Mouse (Mus musculus): ENCODE measurements at regions not wholly inside any gene's neighbourhood (a gene's known extent, or its start where the extent isn't known, plus 50 kb on each side); places are given as distances from the start of the nearest gene placed in this dataset.
A peak's percentile ranks its signal among the peaks of the same experiment; 100 is the strongest.

DNA sequence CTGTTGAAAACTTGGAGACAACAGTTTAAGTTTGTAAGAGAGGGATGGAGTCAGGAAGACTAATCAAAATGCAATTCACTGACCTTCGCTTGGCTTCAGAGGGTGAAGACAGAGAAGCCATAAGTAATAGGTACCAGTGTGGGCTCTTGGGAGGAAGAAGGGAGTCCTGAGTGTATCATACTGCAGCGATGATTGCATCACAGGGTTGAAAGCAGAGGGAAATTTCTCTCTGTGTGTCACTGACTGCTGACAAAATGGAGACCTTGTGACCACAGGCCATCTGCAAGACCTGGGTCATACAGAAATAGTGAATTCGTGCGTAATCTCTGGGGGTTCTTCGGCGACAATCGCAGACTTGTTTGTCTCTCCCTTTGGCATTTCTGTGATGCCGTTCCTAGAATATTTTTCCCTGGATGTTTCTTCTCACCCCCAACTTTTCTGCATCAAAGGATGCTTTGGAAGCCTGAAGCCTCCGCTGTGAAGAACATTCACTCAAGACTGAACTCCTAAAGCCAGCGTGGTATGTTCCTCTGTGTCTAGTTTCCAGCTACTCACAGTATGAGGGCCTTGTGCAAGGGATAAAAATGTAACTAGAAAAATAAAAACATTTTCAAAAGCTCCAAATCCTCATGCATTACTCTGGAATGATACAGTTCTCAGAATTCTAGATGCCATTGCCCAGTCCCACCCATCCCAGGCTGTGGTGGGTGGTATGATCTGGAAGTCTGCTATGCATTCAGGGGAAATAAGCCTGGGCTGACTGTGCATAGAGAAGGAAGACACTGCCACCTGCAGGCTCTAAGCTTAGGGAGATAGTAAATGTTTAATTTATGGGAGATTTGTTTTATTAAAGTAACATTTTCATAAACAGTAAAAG is 139.8 kb upstream of the Slc24a5 start:
- Histone ChIP-seq H3K9ac (no peak overlapping the region), H3K9me3 (no peaks in the 10 kb centered on the region), H3K4me2 (no peak overlapping the region), H3K4me3 (no peak overlapping the region), H3K27ac (no peak overlapping the region), H3K36me3 (replicated peaks) (no peaks in the 10 kb centered on the region), H3K4me1 (no peaks in the 10 kb centered on the region), H3K27me3 (replicated peaks) (no peaks in the 10 kb centered on the region)
- peak; percentile 88 for ATAC-seq (replicated peaks)
- WGBS, result 89% methylated on average over 10 of the region's 10 CpGs

DNA sequence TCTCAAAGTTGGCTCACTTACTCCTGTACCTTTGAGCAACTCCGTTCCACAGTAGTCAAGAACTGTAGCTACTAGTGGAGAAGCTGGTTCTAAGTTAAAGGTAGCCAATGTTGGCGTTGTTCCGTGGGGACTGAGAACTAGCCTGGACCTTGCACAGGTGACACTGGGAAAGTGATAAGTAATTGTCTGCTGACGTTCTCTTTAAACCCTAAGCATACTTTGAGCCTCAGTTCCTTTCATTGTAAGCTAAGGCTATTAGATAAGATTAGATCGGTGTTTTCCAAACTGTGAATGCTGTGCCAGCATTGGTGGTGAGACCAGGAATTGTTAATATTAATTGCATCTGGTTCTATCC is 139.2 kb upstream of the Slc24a5 start:
- no peaks in the 10 kb centered on the region for H3K9me3 ChIP-seq
- H3K4me1 ChIP-seq, result no peaks in the 10 kb centered on the region
- 84% methylated on average over 5 of the region's 5 CpGs for WGBS
- no peak overlapping the region for H3K4me2 ChIP-seq
- ATAC-seq (replicated peaks), result no peak
- H3K4me3 ChIP-seq, result no peak overlapping the region
- no peak overlapping the region for H3K9ac ChIP-seq
- H3K27ac ChIP-seq, result no peak overlapping the region
- H3K36me3 ChIP-seq (replicated peaks), result no peaks in the 10 kb centered on the region
- H3K27me3 ChIP-seq (replicated peaks), result no peaks in the 10 kb centered on the region

DNA sequence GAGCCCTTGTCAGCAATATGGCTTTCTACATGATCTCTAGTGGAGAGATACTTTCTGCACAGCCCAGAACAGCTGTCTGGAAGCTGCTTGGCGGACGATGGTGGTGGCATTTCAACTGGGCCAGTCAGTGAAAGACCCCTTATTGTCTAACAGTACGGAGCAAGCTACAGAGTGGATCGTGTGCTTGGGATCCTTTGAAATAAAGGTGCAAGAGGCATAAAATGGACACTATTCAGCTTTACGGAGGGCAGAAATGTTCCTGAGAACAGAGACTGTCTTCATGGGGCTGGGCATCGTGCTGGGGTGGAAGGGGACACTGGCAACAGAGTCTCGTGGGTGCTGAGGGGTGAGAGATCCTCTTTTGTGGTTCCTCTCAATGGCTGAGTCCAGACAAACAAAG is 137.2 kb upstream of the Slc24a5 start:
- no peak overlapping the region for H3K9ac ChIP-seq
- H3K9me3 ChIP-seq, result no peaks in the 10 kb centered on the region
- no peak for ATAC-seq (replicated peaks)
- no peak overlapping the region for H3K27ac ChIP-seq
- no peaks in the 10 kb centered on the region for H3K27me3 ChIP-seq (replicated peaks)
- 33% methylated on average over 7 of the region's 7 CpGs for WGBS
- no peaks in the 10 kb centered on the region for H3K36me3 ChIP-seq (replicated peaks)
- no peaks in the 10 kb centered on the region for H3K4me1 ChIP-seq
- no peak overlapping the region for H3K4me2 ChIP-seq
- H3K4me3 ChIP-seq, result no peak overlapping the region

DNA sequence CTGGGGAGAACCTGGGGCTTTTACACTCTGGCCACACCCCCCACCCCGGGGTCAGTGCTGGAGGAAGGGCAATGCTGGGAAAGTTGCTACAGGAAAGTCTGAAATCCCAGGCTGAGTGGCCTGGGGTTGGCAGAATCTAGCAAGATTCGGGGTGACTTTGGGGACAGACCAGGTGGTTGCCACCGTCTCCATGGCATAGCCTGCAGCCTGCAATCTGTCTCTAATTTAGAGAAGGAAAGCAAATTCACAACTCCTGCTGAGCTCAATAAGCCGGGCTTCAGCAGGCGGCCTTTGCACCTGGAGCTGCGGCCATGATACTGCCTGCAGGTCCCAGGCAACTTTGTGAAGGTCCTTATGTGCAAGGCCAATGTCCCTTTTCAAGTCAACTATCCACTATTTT is 135.4 kb upstream of the Slc24a5 start:
- no peaks in the 10 kb centered on the region for H3K4me1 ChIP-seq
- no peak overlapping the region for H3K4me3 ChIP-seq
- H3K36me3 ChIP-seq (replicated peaks), result no peaks in the 10 kb centered on the region
- no peak overlapping the region for H3K9ac ChIP-seq
- H3K4me2 ChIP-seq, result no peak overlapping the region
- no peak overlapping the region for H3K27ac ChIP-seq
- no peaks in the 10 kb centered on the region for H3K9me3 ChIP-seq
- WGBS, result 44% methylated on average over 6 of the region's 6 CpGs
- no peaks in the 10 kb centered on the region for H3K27me3 ChIP-seq (replicated peaks)
- ATAC-seq (replicated peaks), result no peak

DNA sequence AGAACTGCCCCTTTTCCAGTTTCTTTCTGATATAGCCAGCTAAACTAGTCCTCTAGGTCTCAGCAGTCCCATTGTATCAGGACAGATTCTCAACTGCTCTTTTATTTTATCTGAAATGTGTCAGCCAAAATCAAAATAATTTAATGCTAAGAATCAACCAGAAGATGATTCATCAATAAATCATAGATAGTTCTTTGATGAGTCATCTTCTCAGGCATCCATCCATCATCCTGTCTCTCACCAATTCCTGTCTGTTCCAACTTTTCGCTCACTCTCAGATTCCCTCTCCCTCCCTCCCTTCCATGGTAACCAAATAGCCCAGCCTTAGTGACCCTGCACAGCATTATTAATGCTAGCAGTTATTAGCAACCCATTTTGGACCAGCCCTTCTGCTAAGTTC is 134.0 kb upstream of the Slc24a5 start:
- Histone ChIP-seq H3K27me3 (replicated peaks) (no peaks in the 10 kb centered on the region), H3K9ac (no peak overlapping the region), H3K27ac (no peak overlapping the region), H3K36me3 (replicated peaks) (no peaks in the 10 kb centered on the region), H3K4me2 (no peak overlapping the region), H3K4me3 (no peak overlapping the region), H3K4me1 (no peaks in the 10 kb centered on the region), H3K9me3 (no peaks in the 10 kb centered on the region)
- WGBS, result 74% methylated on average over 1 of the region's 1 CpGs
- ATAC-seq (replicated peaks), result no peak

DNA sequence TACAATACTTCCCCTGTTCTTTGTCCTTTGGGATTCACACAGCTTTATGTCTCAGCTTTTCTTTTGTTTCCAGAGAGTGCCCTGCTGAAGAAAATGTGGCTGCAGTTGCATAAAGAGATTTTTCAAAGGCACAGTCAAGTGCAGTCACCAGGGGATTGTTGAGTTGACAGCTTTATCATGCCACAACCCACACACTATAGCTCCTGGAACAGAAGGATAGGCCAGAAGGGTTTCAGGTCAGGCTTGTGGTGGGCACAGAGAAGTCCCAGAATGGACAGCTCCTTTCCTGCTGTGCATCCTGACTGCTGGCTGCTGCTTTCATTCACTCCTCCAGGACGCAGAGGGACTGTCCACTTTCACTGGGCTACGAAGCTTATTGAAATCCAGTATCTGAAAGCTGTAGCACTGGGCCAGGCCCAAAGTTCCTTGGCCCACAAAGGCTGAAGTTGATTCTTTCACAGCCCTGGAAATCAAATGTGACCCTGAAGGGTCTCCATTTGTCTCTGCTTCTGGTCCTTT is 119.6 kb upstream of the Slc24a5 start:
- no peak for ATAC-seq (replicated peaks)
- H3K27me3 ChIP-seq (replicated peaks), result no peaks in the 10 kb centered on the region
- no peak overlapping the region for H3K27ac ChIP-seq
- no peaks in the 10 kb centered on the region for H3K9me3 ChIP-seq
- 40% methylated on average over 2 of the region's 2 CpGs for WGBS
- peaks cover 9% of the 10 kb centered on the region for H3K4me1 ChIP-seq
- H3K4me2 ChIP-seq, result no peak overlapping the region
- H3K9ac ChIP-seq, result no peak overlapping the region
- H3K4me3 ChIP-seq, result no peak overlapping the region
- no peaks in the 10 kb centered on the region for H3K36me3 ChIP-seq (replicated peaks)

DNA sequence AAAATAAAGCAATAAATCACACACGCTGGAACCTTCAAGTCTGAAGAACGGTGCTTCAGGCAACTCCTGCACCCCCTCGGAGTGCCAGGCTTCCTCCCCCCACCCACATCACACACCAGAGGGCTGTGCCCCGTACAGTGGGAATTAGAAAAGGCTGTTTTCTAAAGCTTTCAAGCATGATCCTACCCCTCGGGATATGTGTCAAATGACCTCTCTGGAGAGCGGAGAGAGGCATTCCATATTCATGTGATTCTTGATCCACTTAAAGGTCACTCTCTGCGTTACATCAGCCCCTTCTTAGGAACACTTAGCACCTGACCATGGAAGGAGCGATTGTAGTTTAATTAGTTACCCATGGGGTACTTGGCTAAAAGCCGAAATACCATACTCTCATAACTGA is 119.1 kb upstream of the Slc24a5 start:
- Histone ChIP-seq H3K27me3 (replicated peaks) (no peaks in the 10 kb centered on the region), H3K9ac (no peak overlapping the region), H3K9me3 (no peaks in the 10 kb centered on the region), H3K4me3 (no peak overlapping the region), H3K4me1 (peaks cover 9% of the 10 kb centered on the region), H3K4me2 (no peak overlapping the region), H3K27ac (no peak overlapping the region), H3K36me3 (replicated peaks) (no peaks in the 10 kb centered on the region)
- WGBS, result 36% methylated on average over 9 of the region's 9 CpGs
- no peak; the same call in 1 of the 2 replicates for ATAC-seq (replicated peaks)

DNA sequence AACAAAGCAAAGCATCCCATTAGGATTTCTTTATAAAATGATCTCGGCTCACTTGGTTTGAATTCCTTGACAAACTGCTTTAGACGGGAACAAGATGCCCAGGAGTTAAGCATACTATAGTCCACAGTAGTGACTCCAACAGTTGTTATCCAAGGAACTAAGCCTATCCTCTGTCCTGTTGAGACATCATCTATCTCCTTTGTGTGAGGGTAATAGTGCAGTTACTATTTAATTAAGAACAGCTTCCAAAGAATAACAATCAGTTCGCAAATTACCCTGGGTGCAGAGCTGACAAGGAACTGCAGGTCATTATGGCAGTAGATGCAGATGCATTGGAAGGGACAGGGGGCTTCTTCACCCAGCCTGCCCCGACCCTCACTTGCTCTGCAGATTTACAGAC is 115.7 kb upstream of the Slc24a5 start:
- no peak for ATAC-seq (replicated peaks)
- H3K27ac ChIP-seq, result no peak overlapping the region

DNA sequence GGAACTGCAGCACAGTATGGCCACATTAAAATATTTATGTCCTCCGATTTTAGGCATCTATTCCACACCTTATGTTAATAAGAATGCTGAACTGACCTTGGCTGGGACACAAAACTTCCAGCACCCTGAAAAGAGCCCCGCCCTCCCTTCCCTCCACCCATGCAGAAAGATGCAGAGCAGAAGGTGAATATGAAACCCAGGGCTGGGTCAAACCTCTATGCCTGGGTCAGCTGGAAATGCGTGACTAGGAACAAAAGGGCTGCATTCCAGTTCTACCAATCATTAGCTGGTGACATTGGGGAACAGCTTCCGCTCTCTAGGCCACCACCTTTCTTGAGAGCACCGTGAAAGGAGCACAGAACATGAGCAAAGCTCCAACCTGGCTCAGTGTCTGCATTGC is 114.9 kb upstream of the Slc24a5 start:
- Histone ChIP-seq H3K4me2 (no peak overlapping the region), H3K27me3 (replicated peaks) (no peaks in the 10 kb centered on the region), H3K4me3 (no peak overlapping the region), H3K4me1 (peaks cover 9% of the 10 kb centered on the region), H3K36me3 (replicated peaks) (no peaks in the 10 kb centered on the region), H3K9ac (no peak overlapping the region), H3K27ac (no peak overlapping the region), H3K9me3 (no peaks in the 10 kb centered on the region)
- ATAC-seq (replicated peaks), result no peak
- WGBS, result 76% methylated on average over 5 of the region's 5 CpGs

More for the DNA sequence above, 115.7 kb upstream of the Slc24a5 start:
- Histone ChIP-seq H3K9me3 (no peaks in the 10 kb centered on the region), H3K4me1 (peaks cover 9% of the 10 kb centered on the region), H3K36me3 (replicated peaks) (no peaks in the 10 kb centered on the region), H3K4me2 (no peak overlapping the region), H3K4me3 (no peak overlapping the region), H3K27me3 (replicated peaks) (no peaks in the 10 kb centered on the region), H3K9ac (no peak overlapping the region)
- WGBS, result 53% methylated on average over 4 of the region's 4 CpGs

DNA sequence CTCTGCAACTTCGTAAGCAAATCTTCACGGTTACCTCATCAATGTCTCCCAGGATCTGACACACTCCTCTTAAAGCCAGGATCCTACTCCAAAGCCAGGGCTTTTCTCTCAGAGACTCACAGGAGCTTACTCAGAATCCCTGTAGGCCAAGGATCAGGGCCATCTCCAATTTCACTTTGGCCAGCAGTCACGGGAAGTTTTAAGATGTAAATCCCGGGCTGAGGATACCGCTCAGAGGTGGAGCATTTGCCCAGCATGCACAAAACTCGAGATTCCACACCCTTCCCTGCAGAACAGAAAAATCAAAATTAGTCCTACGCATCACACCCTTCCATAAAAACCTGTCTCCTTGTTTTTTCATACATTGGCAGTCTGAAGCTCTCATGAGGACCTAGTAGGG is 112.1 kb upstream of the Slc24a5 start:
- Histone ChIP-seq H3K27ac (no peak overlapping the region), H3K27me3 (replicated peaks) (no peaks in the 10 kb centered on the region), H3K36me3 (replicated peaks) (no peaks in the 10 kb centered on the region), H3K4me2 (no peak overlapping the region), H3K9ac (no peak overlapping the region), H3K4me3 (no peak overlapping the region), H3K4me1 (no peaks in the 10 kb centered on the region), H3K9me3 (no peaks in the 10 kb centered on the region)
- no peak for ATAC-seq (replicated peaks)
- WGBS, result 26% methylated on average over 7 of the region's 7 CpGs

DNA sequence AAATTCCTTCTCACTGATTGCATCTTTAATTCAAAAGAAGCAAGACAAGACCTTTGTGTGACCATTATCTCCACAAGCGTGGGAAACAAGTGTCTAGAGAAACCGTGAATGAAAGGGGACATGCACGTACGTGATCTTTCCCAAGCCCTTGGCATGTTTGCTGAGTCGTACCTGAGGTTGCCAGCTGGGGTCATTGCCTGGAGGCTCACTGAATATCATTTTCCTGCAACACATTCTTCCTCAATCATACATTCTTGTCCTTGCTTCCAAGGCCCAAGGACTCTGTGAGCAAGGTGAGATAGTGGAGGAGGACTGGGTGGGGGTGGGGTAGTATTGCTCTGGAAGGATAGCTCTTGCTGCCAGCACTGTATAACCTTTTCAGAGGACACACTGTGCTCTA is 108.5 kb upstream of the Slc24a5 start:
- WGBS, result 87% methylated on average over 5 of the region's 5 CpGs
- no peak overlapping the region for H3K4me2 ChIP-seq

DNA sequence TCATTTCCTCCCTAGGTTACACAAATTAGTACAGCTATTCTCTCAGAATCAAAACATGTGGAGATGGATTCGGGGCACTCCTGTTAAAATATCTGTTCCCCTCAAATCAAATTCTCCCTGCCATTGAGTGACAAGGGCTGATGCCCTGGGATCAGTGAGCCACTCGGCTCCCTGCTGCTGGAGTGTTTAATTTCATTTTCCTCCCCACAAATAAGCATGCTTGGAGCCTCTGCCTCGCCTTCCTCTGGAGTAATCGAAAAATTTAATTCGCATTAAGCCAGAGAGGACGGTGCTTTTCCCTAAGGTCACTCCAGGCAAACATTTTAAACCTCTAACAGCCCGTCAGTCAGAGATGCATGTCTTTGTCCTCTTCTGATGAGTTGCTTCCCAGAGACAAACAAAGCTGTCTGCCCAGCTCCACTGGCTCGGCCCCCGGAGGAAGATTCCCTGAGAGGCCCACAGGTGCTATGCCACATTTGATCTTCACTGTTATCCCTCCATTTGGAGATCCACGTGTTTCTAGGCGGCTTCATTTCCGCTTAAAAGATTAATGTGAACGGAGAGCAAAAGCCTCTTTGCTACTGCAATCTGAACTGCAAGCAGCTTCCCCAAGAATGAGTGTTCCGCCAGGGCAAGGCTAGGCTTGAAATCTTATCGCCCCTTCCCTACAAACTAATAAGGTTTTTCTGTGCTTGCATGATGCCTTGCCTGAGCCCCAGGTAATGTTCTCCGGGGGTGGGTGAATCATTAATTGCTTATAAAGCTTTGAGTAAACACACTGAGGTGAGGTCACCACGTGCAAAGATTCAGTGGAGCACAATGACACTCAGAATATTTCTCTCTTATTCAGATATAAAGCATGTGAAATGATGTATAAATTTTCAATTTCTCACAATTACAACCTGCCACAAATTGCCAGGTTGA is 95.8 kb upstream of the Slc24a5 start:
- H3K27me3 ChIP-seq (replicated peaks), result no peaks in the 10 kb centered on the region

More for the DNA sequence above, 108.5 kb upstream of the Slc24a5 start:
- H3K27me3 ChIP-seq (replicated peaks), result no peaks in the 10 kb centered on the region
- no peak overlapping the region for H3K4me3 ChIP-seq
- no peaks in the 10 kb centered on the region for H3K9me3 ChIP-seq
- ATAC-seq (replicated peaks), result no peak
- no peak overlapping the region for H3K27ac ChIP-seq
- H3K4me1 ChIP-seq, result no peaks in the 10 kb centered on the region
- no peaks in the 10 kb centered on the region for H3K36me3 ChIP-seq (replicated peaks)
- no peak overlapping the region for H3K9ac ChIP-seq

More for the DNA sequence above, 95.8 kb upstream of the Slc24a5 start:
- no peak overlapping the region for H3K9ac ChIP-seq
- H3K27ac ChIP-seq, result peak overlapping the region; percentile 69
- H3K36me3 ChIP-seq (replicated peaks), result no peaks in the 10 kb centered on the region
- no peak overlapping the region for H3K4me3 ChIP-seq
- WGBS, result 26% methylated on average over 17 of the region's 17 CpGs
- H3K4me2 ChIP-seq, result peak overlapping the region; percentile 27
- peaks cover 7% of the 10 kb centered on the region for H3K4me1 ChIP-seq
- peak; percentile 74 for ATAC-seq (replicated peaks)
- H3K9me3 ChIP-seq, result no peaks in the 10 kb centered on the region
